Mouse (Mus musculus): ENCODE measurements at regions not wholly inside any gene's neighbourhood (a gene's known extent, or its start where the extent isn't known, plus 50 kb on each side); places are given as distances from the start of the nearest gene placed in this dataset.
"Not testable (repeated sequence)": the region's sequence is repeated elsewhere in the genome, so short reads cannot be mapped to it uniquely, and the experiment has no call there.

DNA sequence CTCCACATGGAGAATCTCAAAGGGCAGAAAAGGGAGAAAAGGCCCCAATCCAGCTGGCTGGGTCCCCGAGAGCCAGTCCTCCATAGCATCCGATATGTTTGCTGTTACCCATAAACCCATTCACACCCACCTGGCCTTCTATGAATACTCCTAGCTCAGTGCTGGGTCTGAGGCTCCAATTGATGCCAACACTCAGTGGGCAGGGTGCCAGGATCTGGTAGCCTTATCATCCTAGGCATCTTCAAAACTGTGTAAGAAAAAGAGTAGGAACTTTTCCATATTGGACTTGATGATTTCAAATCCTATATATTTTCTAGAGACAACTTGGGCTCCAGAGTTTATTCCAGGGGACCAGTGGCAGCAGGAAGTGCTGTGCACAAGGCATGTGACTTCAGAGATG is 462.0 kb upstream of the Arid1b start:
- Histone ChIP-seq H3K27ac (no peak overlapping the region), H3K4me1 (replicated peaks) (no peaks in the 10 kb centered on the region), H3K9ac (replicated peaks) (no peak overlapping the region), H3K4me2 (replicated peaks) (no peak overlapping the region), H3K36me3 (no peaks in the 10 kb centered on the region), H3K4me3 (replicated peaks) (no peak overlapping the region), H3K27me3 (no peaks in the 10 kb centered on the region), H3K9me3 (no peaks in the 10 kb centered on the region)
- 92% methylated on average over 2 of the region's 2 CpGs for WGBS
- no peak for ATAC-seq

DNA sequence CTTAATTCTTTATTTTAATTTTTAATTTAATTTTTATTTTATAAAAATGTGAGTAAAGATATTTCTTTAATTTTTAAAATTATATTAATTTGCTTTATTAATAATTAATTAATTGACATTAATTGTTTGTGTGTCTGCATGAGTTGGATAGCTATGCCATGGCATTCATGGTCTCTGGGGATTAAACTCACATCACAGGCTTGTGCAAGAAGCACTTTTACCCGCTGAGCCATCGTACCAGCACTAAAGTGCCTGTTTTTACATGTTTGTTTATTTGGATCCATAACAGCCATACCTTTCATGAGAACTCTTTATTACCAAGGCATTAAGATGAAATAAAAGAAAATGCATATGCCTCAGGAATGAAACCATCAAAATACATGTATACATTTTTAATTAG is 453.7 kb upstream of the Arid1b start:
- WGBS: 60% methylated on average over 2 of the region's 2 CpGs
- Histone ChIP-seq H3K9ac (replicated peaks) (no peak overlapping the region), H3K27ac (no peak overlapping the region), H3K27me3 (no peaks in the 10 kb centered on the region), H3K4me2 (replicated peaks) (no peak overlapping the region), H3K36me3 (no peaks in the 10 kb centered on the region), H3K4me3 (replicated peaks) (no peak overlapping the region), H3K4me1 (replicated peaks) (peaks cover 12% of the 10 kb centered on the region), H3K9me3 (no peaks in the 10 kb centered on the region)
- ATAC-seq: no peak; the same call in 1 of the 2 replicates

DNA sequence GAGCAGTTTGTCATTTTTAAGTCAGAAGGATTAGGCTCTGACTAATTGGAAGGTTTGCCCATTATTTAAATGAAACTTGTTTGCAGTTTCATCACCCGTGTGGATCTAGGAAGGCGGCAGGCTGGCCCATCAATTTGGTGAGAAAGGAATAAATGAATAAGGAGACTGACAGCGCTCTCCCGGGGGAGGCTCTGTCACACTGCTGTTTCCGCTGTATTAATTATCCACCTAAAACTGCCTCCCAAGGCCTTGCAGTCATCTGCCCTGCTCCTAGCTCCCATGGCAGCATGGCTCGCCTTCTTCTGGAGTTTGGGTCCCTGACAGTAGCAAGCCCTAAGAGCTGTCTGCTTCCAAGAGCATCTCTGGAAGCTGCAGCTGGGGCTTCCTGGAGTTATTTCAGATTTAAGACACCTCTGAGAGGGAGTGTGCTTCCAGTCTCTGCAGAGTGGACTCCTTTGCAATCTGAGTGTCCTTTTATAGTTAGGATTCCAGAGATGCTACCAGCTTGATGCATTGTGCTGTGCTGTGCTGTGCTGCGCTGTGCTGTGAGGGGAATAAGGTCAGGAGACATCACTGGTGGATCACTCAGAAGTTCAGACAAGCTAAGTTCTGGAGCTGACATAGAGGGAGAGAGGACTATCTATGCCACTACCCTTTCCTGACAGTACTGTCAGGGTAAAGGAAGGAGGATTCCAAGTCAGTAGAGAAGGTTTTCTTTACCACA is 452.9 kb upstream of the Arid1b start:
- peaks cover 12% of the 10 kb centered on the region for H3K4me1 ChIP-seq (replicated peaks)
- H3K36me3 ChIP-seq: no peaks in the 10 kb centered on the region
- 21% methylated on average over 7 of the region's 7 CpGs for WGBS
- no peak overlapping the region for H3K9ac ChIP-seq (replicated peaks)
- no peaks in the 10 kb centered on the region for H3K9me3 ChIP-seq
- peak overlapping the region; percentile 47 for H3K27ac ChIP-seq
- ATAC-seq: peak; percentile 78
- H3K27me3 ChIP-seq: no peaks in the 10 kb centered on the region
- H3K4me2 ChIP-seq (replicated peaks): no peak overlapping the region
- no peak overlapping the region for H3K4me3 ChIP-seq (replicated peaks)

DNA sequence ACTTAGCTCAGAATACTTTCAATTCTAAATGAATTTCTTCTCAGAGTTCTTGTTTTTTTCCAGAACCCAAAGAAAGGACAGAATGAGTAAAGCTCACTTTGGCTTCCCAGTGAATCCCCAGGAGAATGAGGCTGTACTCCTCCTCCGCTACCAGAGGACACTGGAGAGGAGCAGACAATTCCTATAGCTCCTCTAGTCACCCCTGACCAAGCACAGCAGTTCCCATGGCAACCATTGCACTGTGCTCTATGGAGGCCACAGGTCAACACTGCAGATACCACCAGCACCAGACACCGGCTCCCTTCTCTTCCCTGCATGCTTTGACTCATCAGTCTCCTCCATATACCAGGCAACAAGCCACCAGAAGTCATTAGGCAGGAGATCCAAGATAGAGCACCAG is 447.6 kb upstream of the Arid1b start:
- H3K9ac ChIP-seq (replicated peaks): no peak overlapping the region
- 39% methylated on average over 2 of the region's 2 CpGs for WGBS
- H3K27me3 ChIP-seq: no peaks in the 10 kb centered on the region
- H3K4me1 ChIP-seq (replicated peaks): peaks cover under 1% of the 10 kb centered on the region; the same call in 1 of the 2 replicates
- H3K4me2 ChIP-seq (replicated peaks): no peak overlapping the region
- no peak overlapping the region for H3K27ac ChIP-seq
- H3K9me3 ChIP-seq: no peaks in the 10 kb centered on the region
- ATAC-seq: no peak
- H3K36me3 ChIP-seq: no peaks in the 10 kb centered on the region
- no peak overlapping the region for H3K4me3 ChIP-seq (replicated peaks)

DNA sequence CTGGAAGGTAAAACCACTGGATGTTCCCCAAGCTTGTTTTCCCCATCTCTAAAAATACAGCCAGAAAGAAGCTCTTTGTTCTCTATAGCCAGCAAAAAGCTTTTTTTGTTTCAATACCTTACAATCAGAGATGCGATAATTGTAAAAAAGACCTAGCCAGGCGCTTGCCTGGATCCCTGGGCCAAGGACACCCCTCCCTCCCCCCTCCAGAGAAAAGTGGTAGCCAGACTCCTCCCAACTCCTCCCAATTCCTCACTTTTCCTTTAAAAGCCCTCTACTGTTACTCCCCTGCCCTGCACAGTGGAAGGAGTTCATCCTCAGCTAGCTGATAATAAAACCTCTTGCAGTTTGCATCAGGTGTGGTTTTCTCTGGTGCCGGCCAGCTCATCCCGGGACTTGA is 441.1 kb upstream of the Arid1b start:
- H3K4me2 ChIP-seq (replicated peaks); H3K9ac ChIP-seq (replicated peaks); ATAC-seq; H3K4me1 ChIP-seq (replicated peaks); H3K27me3 ChIP-seq; H3K27ac ChIP-seq; H3K9me3 ChIP-seq; H3K36me3 ChIP-seq; H3K4me3 ChIP-seq (replicated peaks): not testable (repeated sequence)
- WGBS: 89% methylated on average over 4 of the region's 4 CpGs

DNA sequence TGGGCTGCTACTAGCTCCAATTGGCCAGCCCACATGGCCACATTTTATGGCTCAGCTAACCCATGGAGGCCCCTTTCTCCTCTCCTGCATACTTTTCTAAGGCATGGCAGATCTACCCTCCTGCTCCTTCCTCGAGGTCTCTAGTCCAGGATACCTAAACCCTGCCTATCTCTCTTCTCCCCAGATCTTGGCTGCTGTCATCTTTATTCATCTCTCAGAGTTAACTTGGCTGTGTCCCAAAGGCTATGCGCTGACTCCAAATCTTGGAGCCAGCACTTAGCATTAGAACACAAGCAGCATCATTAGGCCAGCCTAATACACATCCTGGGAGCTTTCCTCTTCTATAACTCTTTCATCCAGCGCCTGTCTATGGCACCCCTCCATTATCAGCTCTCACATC is 430.5 kb upstream of the Arid1b start:
- no peak overlapping the region for H3K4me2 ChIP-seq (replicated peaks)
- no peaks in the 10 kb centered on the region for H3K27me3 ChIP-seq
- no peak for ATAC-seq
- no peaks in the 10 kb centered on the region for H3K36me3 ChIP-seq
- WGBS: 86% methylated on average over 3 of the region's 3 CpGs
- no peaks in the 10 kb centered on the region for H3K4me1 ChIP-seq (replicated peaks)
- H3K27ac ChIP-seq: no peak overlapping the region
- no peaks in the 10 kb centered on the region for H3K9me3 ChIP-seq
- H3K9ac ChIP-seq (replicated peaks): no peak overlapping the region
- no peak overlapping the region for H3K4me3 ChIP-seq (replicated peaks)

DNA sequence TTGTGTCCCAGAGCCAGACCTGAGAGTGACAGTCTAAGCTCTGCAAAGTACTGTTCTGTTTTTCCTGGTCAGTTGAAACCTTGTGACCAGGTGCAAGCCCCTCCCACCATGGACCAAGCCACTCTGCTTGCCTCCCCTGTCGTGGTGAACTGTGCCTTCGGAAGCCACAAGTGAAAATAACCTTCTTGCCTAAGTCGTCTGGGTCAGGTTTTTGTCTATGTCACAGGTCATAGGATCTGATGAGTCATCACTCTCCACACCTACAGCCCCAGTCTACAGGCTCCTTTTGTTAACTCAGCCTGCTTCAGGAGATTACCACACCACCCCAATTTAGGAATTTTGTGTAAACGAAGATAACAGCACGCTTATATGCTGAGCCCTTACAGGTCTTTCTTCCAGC is 417.2 kb upstream of the Arid1b start:
- no peak for ATAC-seq
- no peak overlapping the region for H3K27ac ChIP-seq
- no peaks in the 10 kb centered on the region for H3K27me3 ChIP-seq
- no peak overlapping the region for H3K4me3 ChIP-seq (replicated peaks)
- H3K36me3 ChIP-seq: no peaks in the 10 kb centered on the region
- WGBS: 74% methylated on average over 5 of the region's 5 CpGs
- no peaks in the 10 kb centered on the region for H3K9me3 ChIP-seq
- H3K9ac ChIP-seq (replicated peaks): no peak overlapping the region
- H3K4me1 ChIP-seq (replicated peaks): 0 out of 2 replicates have a peak, but pooled peaks cover 5% of the 10 kb centered on the region
- no peak overlapping the region for H3K4me2 ChIP-seq (replicated peaks)

DNA sequence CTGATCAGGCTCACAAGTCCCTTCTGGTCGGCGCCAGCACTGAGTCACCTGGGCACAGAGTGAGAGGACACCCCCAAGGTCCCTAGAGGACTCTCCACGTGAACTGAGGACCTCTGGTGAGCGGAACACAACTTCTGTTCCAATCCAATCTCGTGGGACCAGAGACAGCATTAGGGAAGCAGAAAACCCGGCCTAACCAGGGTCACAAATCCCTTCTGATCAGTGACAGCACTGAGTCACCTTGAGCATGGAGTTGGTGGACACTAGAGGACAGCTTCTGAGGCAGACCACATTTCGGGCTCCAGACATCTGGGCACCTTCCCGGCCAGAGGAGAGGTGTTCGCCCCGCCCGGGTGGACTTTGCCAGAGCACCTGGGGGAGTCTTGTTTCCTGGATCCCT is 412.3 kb upstream of the Arid1b start:
- Histone ChIP-seq H3K27me3 (no peaks in the 10 kb centered on the region), H3K4me1 (replicated peaks) (no peaks in the 10 kb centered on the region), H3K4me2 (replicated peaks) (no peak overlapping the region), H3K36me3 (no peaks in the 10 kb centered on the region), H3K4me3 (replicated peaks) (no peak overlapping the region), H3K27ac (no peak overlapping the region), H3K9ac (replicated peaks) (no peak overlapping the region), H3K9me3 (no peaks in the 10 kb centered on the region)
- ATAC-seq: no peak
- 89% methylated on average over 11 of the region's 11 CpGs for WGBS

DNA sequence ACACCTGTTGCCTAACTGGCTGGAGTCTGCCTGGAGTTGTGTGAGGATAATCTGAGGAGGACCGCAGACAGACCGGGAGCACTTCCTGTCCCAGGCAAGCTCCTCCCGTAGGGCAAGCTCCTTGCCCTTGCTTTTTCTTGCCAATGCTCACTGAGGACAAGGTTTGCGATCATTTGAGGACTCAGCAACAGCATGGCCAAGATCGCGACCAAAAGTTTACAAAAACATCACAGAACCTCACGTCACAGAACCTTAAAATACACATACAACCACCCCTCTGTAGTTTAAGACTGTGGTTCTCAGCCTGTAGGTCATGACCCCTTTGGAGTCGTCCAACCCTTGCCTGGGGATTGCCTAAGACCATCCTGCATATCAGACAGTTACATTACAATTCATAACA is 383.7 kb upstream of the Arid1b start:
- Histone ChIP-seq H3K4me3 (replicated peaks) (no peak overlapping the region), H3K9me3 (no peaks in the 10 kb centered on the region), H3K9ac (replicated peaks) (no peak overlapping the region), H3K27me3 (no peaks in the 10 kb centered on the region), H3K4me2 (replicated peaks) (no peak overlapping the region), H3K27ac (no peak overlapping the region), H3K4me1 (replicated peaks) (no peaks in the 10 kb centered on the region), H3K36me3 (no peaks in the 10 kb centered on the region)
- ATAC-seq: no peak
- 86% methylated on average over 8 of the region's 8 CpGs for whole genome bisulfite sequencing

DNA sequence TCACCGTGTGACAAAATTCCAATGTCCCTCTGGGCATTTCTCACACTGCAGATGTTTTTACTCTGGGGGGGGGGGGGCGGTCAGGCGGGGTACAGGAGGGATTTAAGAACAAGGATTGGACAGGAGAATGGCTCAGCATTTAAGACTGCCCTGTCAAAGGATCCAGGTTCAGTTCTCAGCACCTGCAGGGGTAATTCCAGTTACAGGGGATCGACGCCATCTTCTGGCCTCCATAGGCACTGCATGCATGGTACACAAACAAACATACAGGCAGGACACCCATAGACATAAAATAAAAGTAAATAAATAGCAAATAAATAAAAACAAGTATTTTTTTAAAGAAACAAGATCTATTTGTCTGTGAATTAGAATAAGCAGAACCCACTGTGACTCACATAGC is 383.1 kb upstream of the Arid1b start:
- H3K9me3 ChIP-seq: no peaks in the 10 kb centered on the region
- no peaks in the 10 kb centered on the region for H3K36me3 ChIP-seq
- no peaks in the 10 kb centered on the region for H3K4me1 ChIP-seq (replicated peaks)
- H3K27ac ChIP-seq: no peak overlapping the region
- no peak for ATAC-seq
- H3K27me3 ChIP-seq: no peaks in the 10 kb centered on the region
- no peak overlapping the region for H3K4me2 ChIP-seq (replicated peaks)
- 92% methylated on average over 5 of the region's 5 CpGs for WGBS
- H3K4me3 ChIP-seq (replicated peaks): no peak overlapping the region
- no peak overlapping the region for H3K9ac ChIP-seq (replicated peaks)

DNA sequence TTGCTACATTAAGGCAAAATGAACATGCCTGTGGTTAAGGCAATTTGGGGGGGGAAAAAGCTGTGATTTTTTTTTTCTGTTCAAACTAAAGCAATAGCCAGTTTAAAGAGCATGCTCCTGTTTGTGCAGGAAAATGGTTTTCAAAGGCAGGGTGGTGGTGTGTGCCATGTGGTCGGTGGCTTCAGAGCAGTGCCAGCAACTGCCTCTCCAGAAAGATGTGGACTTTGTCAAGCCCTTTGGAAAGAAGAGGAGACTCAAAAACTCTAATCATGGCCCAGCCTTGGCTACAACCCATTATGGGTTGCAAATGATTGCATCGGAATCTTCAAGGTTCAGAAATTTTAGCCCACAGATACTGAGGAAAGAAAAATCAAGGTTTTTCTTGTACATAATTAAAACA is 382.4 kb upstream of the Arid1b start:
- no peaks in the 10 kb centered on the region for H3K4me1 ChIP-seq (replicated peaks)

DNA sequence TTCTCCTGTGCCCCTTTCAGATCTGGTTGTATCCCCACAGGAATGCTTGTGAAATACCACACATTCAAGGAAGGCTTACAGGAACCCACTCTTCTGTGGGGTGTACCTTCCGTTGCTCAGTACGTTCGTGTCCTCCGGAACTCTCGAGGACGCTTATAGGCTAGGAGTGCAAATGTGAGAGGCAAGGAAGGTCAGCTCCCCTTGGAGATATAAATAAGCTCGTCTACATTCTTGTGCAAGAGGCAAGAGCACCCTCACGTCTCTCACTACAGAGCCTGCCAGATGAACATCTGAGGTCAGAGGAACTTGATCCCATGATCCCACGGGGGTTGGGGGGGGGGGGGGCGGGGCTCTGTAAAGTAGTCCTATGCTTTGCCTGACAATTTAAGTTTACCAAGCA is 382.0 kb upstream of the Arid1b start:
- H3K27ac ChIP-seq: no peak overlapping the region

More for the DNA sequence above, 382.4 kb upstream of the Arid1b start:
- Histone ChIP-seq H3K9ac (replicated peaks) (no peak overlapping the region), H3K4me3 (replicated peaks) (no peak overlapping the region), H3K27ac (no peak overlapping the region), H3K9me3 (no peaks in the 10 kb centered on the region), H3K27me3 (no peaks in the 10 kb centered on the region), H3K4me2 (replicated peaks) (no peak overlapping the region), H3K36me3 (no peaks in the 10 kb centered on the region)
- 90% methylated on average over 2 of the region's 2 CpGs for WGBS
- no peak for ATAC-seq

DNA sequence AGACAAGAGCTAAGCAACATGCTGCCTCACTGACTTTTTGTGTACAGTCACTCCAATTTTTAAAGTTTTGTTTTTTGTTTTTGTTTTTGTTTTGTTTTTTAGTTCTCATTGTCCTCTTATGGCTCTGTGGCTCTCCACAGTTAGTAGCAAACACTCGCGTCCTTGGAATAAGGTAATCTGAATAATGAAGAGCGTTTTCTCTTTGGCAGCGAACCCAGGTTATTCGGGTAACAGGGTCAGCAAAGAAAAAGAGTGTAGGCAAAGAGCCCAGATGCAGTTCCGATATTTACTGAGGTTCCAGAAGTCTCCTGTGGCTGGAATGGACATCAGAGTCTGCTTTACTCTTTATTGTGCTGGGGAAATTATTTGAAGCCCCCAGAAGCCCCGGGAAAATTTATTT is 381.4 kb upstream of the Arid1b start:
- no peak overlapping the region for H3K4me2 ChIP-seq (replicated peaks)
- H3K9me3 ChIP-seq: no peaks in the 10 kb centered on the region
- no peaks in the 10 kb centered on the region for H3K4me1 ChIP-seq (replicated peaks)
- H3K4me3 ChIP-seq (replicated peaks): no peak overlapping the region
- H3K27me3 ChIP-seq: no peaks in the 10 kb centered on the region
- no peak overlapping the region for H3K27ac ChIP-seq
- no peak overlapping the region for H3K9ac ChIP-seq (replicated peaks)
- H3K36me3 ChIP-seq: no peaks in the 10 kb centered on the region
- WGBS: 89% methylated on average over 7 of the region's 7 CpGs
- no peak for ATAC-seq

More for the DNA sequence above, 382.0 kb upstream of the Arid1b start:
- Histone ChIP-seq H3K9ac (replicated peaks) (no peak overlapping the region), H3K9me3 (no peaks in the 10 kb centered on the region), H3K4me1 (replicated peaks) (no peaks in the 10 kb centered on the region), H3K4me2 (replicated peaks) (no peak overlapping the region), H3K36me3 (no peaks in the 10 kb centered on the region), H3K27me3 (no peaks in the 10 kb centered on the region), H3K4me3 (replicated peaks) (no peak overlapping the region)
- ATAC-seq: no peak
- 66% methylated on average over 10 of the region's 10 CpGs for WGBS

Data from midbrain, embryonic 13.5 days (tissue).